Mouse (Mus musculus): ENCODE results near the gene Cep63.

GRCm38 (mm10) chr9:102595662-102596436 is 30.5 kb downstream of the Cep63 start:
- TF ChIP-seq CTCF (IDR thresholded peaks at IDR 0.05; ENCODE audit: control insufficient read depth, insufficient read depth, low read length) (no peak), POLR2A (IDR thresholded peaks at IDR 0.05; ENCODE audit: borderline replicate concordance, control insufficient read depth, low read depth, low read length) (no peak)
